Mouse (Mus musculus) brain, embryonic 14.5 days (tissue): ENCODE data around the gene Fgf15. TPM values are rescaled to one million over a fixed set of nuclear protein-coding genes. Genes with fewer than 3 reads are reported as not detected.
"Not testable (repeated sequence)": the region's sequence is repeated elsewhere in the genome, so short reads cannot be mapped to it uniquely, and the experiment has no call there.

ENCODE experiments used
- DNase-seq: peaks from one replicate; pipeline ENCODE4 v3.0.0-alpha.2; 2011; ENCODE audit warnings: low read depth
- CTCF ChIP-seq: fragments of 200-500 bp; IDR thresholded peaks from 2 replicates; pipeline ENCODE4 v1.5.1; 2012; ENCODE audit warnings: inconsistent platforms, mild to moderate bottlenecking, moderate library complexity, borderline replicate concordance; ENCODE audit not compliant: insufficient read depth, insufficient read length; ENCODE audit errors: extremely low read depth
- POLR2A ChIP-seq: fragments of 200-500 bp; IDR thresholded peaks from 2 replicates; pipeline ENCODE4 v1.6.1; 2012; ENCODE audit warnings: mild to moderate bottlenecking, inconsistent platforms, borderline replicate concordance; ENCODE audit not compliant: poor library complexity, insufficient read depth, insufficient read length, severe bottlenecking; ENCODE audit errors: extremely low read depth
- polyA plus RNA-seq: library from polyadenylated mRNA; depleted of rRNA; stranded (reverse); fragments of >200 nt; gene quantifications from 2 replicates; pipeline ENCODE4 v1.2.3, GENCODE M21; 2012

The Fgf15 gene
- polyA plus RNA-seq, 1 experiment: 28.4 TPM

GRCm38 (mm10) chr7:144872420-144872819 is 23.9 kb upstream of the Fgf15 start:
- DNase-seq: no peak
- TF ChIP-seq CTCF (no peak), POLR2A (no peak)

GRCm38 (mm10) chr7:144873160-144873559 is 23.2 kb upstream of the Fgf15 start:
- TF ChIP-seq CTCF (no peak), POLR2A (no peak)
- no peak for DNase-seq

- DNase-seq: no peak
- TF ChIP-seq POLR2A (no peak), CTCF (no peak)
These were observed 22.1 kb upstream of the Fgf15 start for GRCm38 (mm10) chr7:144874226-144874625.

- TF ChIP-seq POLR2A (no peak), CTCF (no peak)
- no peak for DNase-seq
These were observed 17.9 kb upstream of the Fgf15 start for GRCm38 (mm10) chr7:144878401-144878800.

GRCm38 (mm10) chr7:144883106-144883505 is 13.2 kb upstream of the Fgf15 start:
- peak; percentile 41 for DNase-seq
- no peak for TF ChIP-seq POLR2A
- no peak for TF ChIP-seq CTCF

GRCm38 (mm10) chr7:144887672-144888071 is 8.7 kb upstream of the Fgf15 start:
- DNase-seq: no peak
- TF ChIP-seq CTCF (peak; percentile 24; the same call in 1 of the 2 replicates), POLR2A (no peak)

- peak; percentile 25 for DNase-seq
- TF ChIP-seq CTCF (no peak), POLR2A (no peak)
These were observed 7.6 kb upstream of the Fgf15 start for GRCm38 (mm10) chr7:144888564-144889299.

- not testable (repeated sequence) for DNase-seq
These were observed 5.7 kb upstream of the Fgf15 start for GRCm38 (mm10) chr7:144890661-144891060.

GRCm38 (mm10) chr7:144891863-144892262 is 4.5 kb upstream of the Fgf15 start:
- TF ChIP-seq CTCF (no peak), POLR2A (no peak)
- DNase-seq: no peak

- no peak for DNase-seq
- TF ChIP-seq POLR2A: no peak
- TF ChIP-seq CTCF: no peak
These were observed 4.0 kb upstream of the Fgf15 start for GRCm38 (mm10) chr7:144892322-144892721.

- TF ChIP-seq CTCF: peak; percentile 38; the same call in 1 of the 2 replicates
- no peak for TF ChIP-seq POLR2A
- peak; percentile 71 for DNase-seq
These were observed 2.1 kb upstream of the Fgf15 start for GRCm38 (mm10) chr7:144894191-144894590.

- DNase-seq: peak; percentile 57
- no peak for TF ChIP-seq POLR2A
- TF ChIP-seq CTCF: no peak
These were observed 1.6 kb upstream of the Fgf15 start for GRCm38 (mm10) chr7:144894706-144895105.

- peak; percentile 93 for DNase-seq
- TF ChIP-seq POLR2A (no peak), CTCF (peak; percentile 83)
These were observed 823 bp upstream of the Fgf15 start for GRCm38 (mm10) chr7:144895305-144896111.
